Mouse (Mus musculus) stomach, embryonic 16.5 days (tissue): ENCODE data around the gene Zfp1. TPM values are rescaled to one million over a fixed set of nuclear protein-coding genes. Genes with fewer than 3 reads are reported as not detected.
A peak's percentile ranks its signal among the peaks of the same experiment; 100 is the strongest.

Source experiments
- ATAC-seq: fragments of 200-750 bp; cut with Nextera tagmentation; 2 replicates; pipeline ENCODE4 v1.8.0; 2017; ENCODE audit warnings: moderate number of reproducible peaks, moderate TSS enrichment; ENCODE audit not compliant: insufficient read depth, low FRiP score
- H3K27ac ChIP-seq: fragments of 300-500 bp; sonication (generic); 2 replicates; pipeline ENCODE4 v1.5.1; 2014; ENCODE audit warnings: low read length
- H3K27me3 ChIP-seq: fragments of 300-500 bp; sonication (generic); 2 replicates; pipeline ENCODE4 v1.6.1; 2014; ENCODE audit warnings: low read length, control low read depth, mixed read lengths; ENCODE audit not compliant: control insufficient read depth, insufficient read depth
- H3K36me3 ChIP-seq: fragments of 300-500 bp; sonication (generic); 2 replicates; pipeline ENCODE4 v1.6.1; 2014; ENCODE audit warnings: low read length; ENCODE audit not compliant: control insufficient read depth, insufficient read depth
- H3K4me1 ChIP-seq: fragments of 300-500 bp; sonication (generic); 2 replicates; pipeline ENCODE4 v1.6.1; 2014; ENCODE audit warnings: low read length, control low read depth, mixed read lengths; ENCODE audit not compliant: control insufficient read depth, insufficient read depth
- H3K4me2 ChIP-seq: fragments of 300-500 bp; sonication (generic); 2 replicates; pipeline ENCODE4 v1.6.1; 2014; ENCODE audit warnings: low read depth, low read length, mixed read lengths
- H3K4me3 ChIP-seq: fragments of 300-500 bp; sonication (generic); replicated peaks from 2 replicates; pipeline ENCODE4 v1.5.1; 2014; ENCODE audit warnings: mild to moderate bottlenecking, low read length
- H3K9ac ChIP-seq: fragments of 300-500 bp; sonication (generic); 2 replicates; pipeline ENCODE4 v1.6.1; 2014; ENCODE audit warnings: low read length
- H3K9me3 ChIP-seq: fragments of 300-500 bp; sonication (generic); replicated peaks from 2 replicates; pipeline ENCODE4 v1.6.1; 2016; ENCODE audit warnings: low read length, control low read depth; ENCODE audit not compliant: control insufficient read depth
- WGBS: fragments of 180-500 bp; shearing (Covaris S2); extraction: QIAGEN DNeasy Blood & Tissue Kit; methylation state at CpG from one replicate; pipeline ENCODE4 v1.1.7; 2014; 5-methylcytosine and 5-hydroxymethylcytosine counted together
- polyA plus RNA-seq: library from polyadenylated mRNA; unstranded; fragments of >200 nt; fragmentation: Nextera tagmentation; extraction: Ambion mirVana; gene quantifications from 2 replicates; pipeline ENCODE4 v1.2.1, GENCODE M21; 2015

Gene Zfp1
- polyA plus RNA-seq, 1 experiment from 2014 or later, result 19.3 TPM

- Histone ChIP-seq H3K27ac (no peak overlapping the region), H3K27me3 (no peaks in the 10 kb centered on the region), H3K4me2 (no peak overlapping the region), H3K36me3 (no peaks in the 10 kb centered on the region), H3K9ac (no peak overlapping the region), H3K9me3 (no peaks in the 10 kb centered on the region), H3K4me1 (no peaks in the 10 kb centered on the region), H3K4me3 (no peak overlapping the region)
- 86% methylated on average over 7 of the region's 7 CpGs for WGBS
- no peak for ATAC-seq
Observed at GRCm38 (mm10) chr8:111678848-111679247, 35.6 kb downstream of the Zfp1 start.

- no peaks in the 10 kb centered on the region for H3K36me3 ChIP-seq
- no peak overlapping the region for H3K27ac ChIP-seq
- no peaks in the 10 kb centered on the region for H3K4me1 ChIP-seq
- no peak for ATAC-seq
- H3K27me3 ChIP-seq, result no peaks in the 10 kb centered on the region
- H3K4me3 ChIP-seq, result no peak overlapping the region
- no peak overlapping the region for H3K4me2 ChIP-seq
- H3K9me3 ChIP-seq, result no peaks in the 10 kb centered on the region
- 42% methylated on average over 17 of the region's 17 CpGs for WGBS
- no peak overlapping the region for H3K9ac ChIP-seq
Observed at GRCm38 (mm10) chr8:111680423-111681028, 37.3 kb downstream of the Zfp1 start.

- no peak for ATAC-seq
- H3K4me1 ChIP-seq, result no peaks in the 10 kb centered on the region
- no peak overlapping the region for H3K4me2 ChIP-seq
- no peaks in the 10 kb centered on the region for H3K9me3 ChIP-seq
- H3K27me3 ChIP-seq, result no peaks in the 10 kb centered on the region
- 68% methylated on average over 11 of the region's 11 CpGs for WGBS
- H3K9ac ChIP-seq, result no peak overlapping the region
- no peak overlapping the region for H3K4me3 ChIP-seq
- H3K27ac ChIP-seq, result no peak overlapping the region
- H3K36me3 ChIP-seq, result no peaks in the 10 kb centered on the region
Observed at GRCm38 (mm10) chr8:111681153-111681552, 38.0 kb downstream of the Zfp1 start.

GRCm38 (mm10) chr8:111682521-111682920 is 39.3 kb downstream of the Zfp1 start:
- no peak for ATAC-seq

GRCm38 (mm10) chr8:111686881-111687280 is 43.7 kb downstream of the Zfp1 start:
- H3K4me2 ChIP-seq, result no peak overlapping the region
- no peaks in the 10 kb centered on the region for H3K36me3 ChIP-seq
- no peaks in the 10 kb centered on the region for H3K9me3 ChIP-seq
- 75% methylated on average over 13 of the region's 13 CpGs for WGBS
- no peaks in the 10 kb centered on the region for H3K27me3 ChIP-seq
- H3K27ac ChIP-seq, result no peak overlapping the region
- no peak overlapping the region for H3K4me3 ChIP-seq
- no peaks in the 10 kb centered on the region for H3K4me1 ChIP-seq
- H3K9ac ChIP-seq, result no peak overlapping the region
- peak; percentile 49 for ATAC-seq

More at GRCm38 (mm10) chr8:111682521-111682920, 39.3 kb downstream of the Zfp1 start:
- H3K4me3 ChIP-seq, result no peak overlapping the region
- no peaks in the 10 kb centered on the region for H3K9me3 ChIP-seq
- 27% methylated on average over 9 of the region's 9 CpGs for WGBS
- no peaks in the 10 kb centered on the region for H3K4me1 ChIP-seq
- no peak overlapping the region for H3K4me2 ChIP-seq
- H3K27ac ChIP-seq, result no peak overlapping the region
- H3K36me3 ChIP-seq, result no peaks in the 10 kb centered on the region
- no peak overlapping the region for H3K9ac ChIP-seq
- no peaks in the 10 kb centered on the region for H3K27me3 ChIP-seq

GRCm38 (mm10) chr8:111690960-111691445 is 47.8 kb downstream of the Zfp1 start, which contains the start of gene Ctrb1:
Gene Ctrb1 (minus strand): TSS chr8:111691010.
- Histone ChIP-seq H3K36me3 (no peaks in the 10 kb centered on the region), H3K4me2 (no peak within 1 kb of the TSS), H3K9me3 (no peaks in the 10 kb centered on the region), H3K4me3 (no peak within 1 kb of the TSS), H3K27me3 (no peaks in the 10 kb centered on the region), H3K9ac (no peak within 1 kb of the TSS), H3K4me1 (no peaks in the 10 kb centered on the region), H3K27ac (no peak within 1 kb of the TSS)
- WGBS, result 78% methylated on average over 2 of the region's 2 CpGs
- 0 out of 2 replicates have a peak, but pooled peaks have one; percentile 13 for ATAC-seq

GRCm38 (mm10) chr8:111693261-111693741 is 50.1 kb downstream of the Zfp1 start:
- Histone ChIP-seq H3K4me2 (no peak overlapping the region), H3K9me3 (no peaks in the 10 kb centered on the region), H3K27ac (0 out of 2 replicates have a peak overlapping the region, but pooled peaks have one; percentile 0), H3K27me3 (no peaks in the 10 kb centered on the region), H3K9ac (no peak overlapping the region), H3K36me3 (no peaks in the 10 kb centered on the region), H3K4me3 (no peak overlapping the region), H3K4me1 (no peaks in the 10 kb centered on the region)
- WGBS, result 36% methylated on average over 6 of the region's 6 CpGs
- peak; percentile 75 for ATAC-seq

- 51% methylated on average over 7 of the region's 7 CpGs for WGBS
- no peaks in the 10 kb centered on the region for H3K27me3 ChIP-seq
- H3K27ac ChIP-seq, result no peak overlapping the region; the same call in 1 of the 2 replicates
- ATAC-seq, result no peak
- no peak overlapping the region for H3K9ac ChIP-seq
- no peaks in the 10 kb centered on the region for H3K9me3 ChIP-seq
- no peaks in the 10 kb centered on the region for H3K4me1 ChIP-seq
- no peak overlapping the region for H3K4me3 ChIP-seq
- no peak overlapping the region for H3K4me2 ChIP-seq
- no peaks in the 10 kb centered on the region for H3K36me3 ChIP-seq
Observed at GRCm38 (mm10) chr8:111695441-111695840, 52.2 kb downstream of the Zfp1 start.

- no peaks in the 10 kb centered on the region for H3K9me3 ChIP-seq
- no peak overlapping the region for H3K27ac ChIP-seq
- H3K4me1 ChIP-seq, result no peaks in the 10 kb centered on the region
- H3K36me3 ChIP-seq, result no peaks in the 10 kb centered on the region
- 80% methylated on average over 10 of the region's 10 CpGs for WGBS
- ATAC-seq, result no peak
- H3K9ac ChIP-seq, result no peak overlapping the region
- H3K4me3 ChIP-seq, result no peak overlapping the region
- H3K4me2 ChIP-seq, result no peak overlapping the region
- H3K27me3 ChIP-seq, result no peaks in the 10 kb centered on the region
Observed at GRCm38 (mm10) chr8:111697655-111698054, 54.5 kb downstream of the Zfp1 start.
